Mouse (Mus musculus): Measurements from ENCODE around the gene Itga6.

DNA sequence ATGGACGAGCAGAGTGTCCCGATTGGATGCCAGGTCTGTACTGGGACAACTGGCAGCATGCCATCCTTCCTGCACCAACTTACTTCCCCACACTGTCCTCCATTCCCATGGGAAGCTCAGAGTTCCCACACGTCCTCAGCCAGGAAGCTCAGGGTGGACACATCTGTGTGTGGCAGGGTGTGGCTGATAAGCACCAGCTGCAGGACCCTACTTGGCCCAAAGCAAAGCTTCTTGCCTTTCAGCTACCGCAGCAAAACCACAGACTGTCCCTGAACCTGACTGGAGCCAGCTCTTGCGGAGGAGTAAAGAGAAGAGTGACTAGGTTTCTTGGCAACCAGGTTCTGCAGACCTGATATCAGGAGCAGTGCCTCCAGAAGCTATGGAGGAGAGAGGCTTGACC is 11.7 kb downstream of the Itga6 start:
- TF ChIP-seq POLR2A (IDR thresholded peaks at IDR 0.05; ENCODE audit: borderline replicate concordance, insufficient read depth, low read length) (no peak), CTCF (IDR thresholded peaks at IDR 0.05; ENCODE audit: borderline replicate concordance, insufficient read depth, low read depth, low read length) (no peak)

Data from cerebellum, adult 2 months (tissue).